Mouse (Mus musculus): ENCODE measurements around the gene Abhd14b.

Abhd14b gene

GRCm38 (mm10) chr9:106447348-106447747, at the start of gene Abhd14b, which contains the start of gene Abhd14a:
Gene Abhd14b, plus strand, starts transcription at chr9:106447459.
Gene Abhd14a, minus strand, starts transcription at chr9:106447678.
- DNase-seq (ENCODE audit: low read depth): peak; percentile 80

- DNase-seq (ENCODE audit: low read depth): no peak
Observed at GRCm38 (mm10) chr9:106397733-106398132, 49.5 kb upstream of the Abhd14b start.

DNA sequence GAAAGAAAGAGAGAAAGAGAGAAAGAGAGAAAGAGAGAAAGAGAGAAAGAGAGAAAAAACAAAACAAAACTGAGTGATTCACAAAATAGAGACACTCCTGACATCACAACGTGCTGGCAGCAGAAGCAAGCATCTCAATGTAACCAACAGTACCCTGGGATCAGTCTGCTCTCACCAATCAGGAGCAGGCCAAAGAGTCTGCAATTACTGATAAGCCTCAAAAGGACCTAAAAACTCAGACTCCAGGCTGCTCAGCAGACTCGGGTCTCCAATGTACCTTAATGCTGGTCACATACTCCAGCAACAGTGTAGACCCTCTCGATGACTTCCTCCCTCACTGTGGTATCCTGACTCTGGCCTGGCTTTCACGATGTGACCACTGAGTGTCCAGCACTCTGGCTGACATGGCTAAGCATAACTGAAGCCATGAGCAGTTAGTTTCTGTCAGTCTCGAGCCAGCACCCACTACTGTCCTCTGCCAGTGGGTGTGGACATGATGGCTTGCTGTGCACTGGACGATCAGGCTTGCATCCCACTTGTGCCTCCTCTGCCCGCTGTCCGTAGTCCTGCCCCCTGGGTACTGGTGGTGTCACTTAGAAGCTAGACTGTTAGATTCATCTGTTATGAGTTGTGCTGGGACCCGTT, 48.5 kb upstream of the Abhd14b start:
- DNase-seq (ENCODE audit: low read depth): no peak

GRCm38 (mm10) chr9:106399808-106400207, 47.5 kb upstream of the Abhd14b start:
- DNase-seq (ENCODE audit: low read depth): no peak

GRCm38 (mm10) chr9:106402149-106402548, 45.1 kb upstream of the Abhd14b start:
- no peak for DNase-seq (ENCODE audit: low read depth)

DNA sequence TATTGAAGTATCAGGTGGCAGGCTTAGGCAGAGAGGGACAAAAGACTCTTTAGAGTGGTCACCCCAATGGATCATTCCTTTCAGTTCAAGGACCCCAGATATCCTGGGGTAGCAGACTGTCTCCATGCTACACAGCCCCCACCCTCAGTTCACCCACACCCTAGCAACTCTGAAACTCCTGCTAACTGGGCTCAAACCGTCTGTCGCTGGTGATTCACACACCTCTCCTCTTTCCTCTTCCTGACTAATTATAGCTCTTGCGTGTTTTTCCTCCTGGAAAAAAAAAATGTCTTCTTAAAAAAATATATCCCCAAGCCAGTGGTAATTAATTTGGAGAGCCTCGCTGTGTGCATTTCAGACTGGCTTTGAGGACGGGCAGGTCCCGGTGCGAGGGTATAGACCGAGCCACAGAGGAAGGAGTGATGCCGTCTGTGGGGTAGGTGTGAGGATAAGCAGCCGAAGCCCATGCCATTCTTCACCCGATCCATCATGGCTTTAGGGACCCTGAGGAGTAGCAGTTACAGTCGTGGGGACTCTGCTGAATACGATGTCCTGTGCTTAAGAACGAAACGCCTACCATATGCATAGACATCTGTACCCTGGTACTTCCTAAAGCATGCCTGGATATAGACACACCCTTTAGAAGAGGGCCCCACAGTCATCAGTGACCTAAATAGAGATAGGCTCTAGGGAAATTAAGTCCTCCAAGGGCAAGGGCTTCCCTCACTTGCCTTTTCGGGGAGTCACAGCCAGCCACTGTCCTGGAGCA, 44.5 kb upstream of the Abhd14b start:
- DNase-seq (ENCODE audit: low read depth): no peak

DNA sequence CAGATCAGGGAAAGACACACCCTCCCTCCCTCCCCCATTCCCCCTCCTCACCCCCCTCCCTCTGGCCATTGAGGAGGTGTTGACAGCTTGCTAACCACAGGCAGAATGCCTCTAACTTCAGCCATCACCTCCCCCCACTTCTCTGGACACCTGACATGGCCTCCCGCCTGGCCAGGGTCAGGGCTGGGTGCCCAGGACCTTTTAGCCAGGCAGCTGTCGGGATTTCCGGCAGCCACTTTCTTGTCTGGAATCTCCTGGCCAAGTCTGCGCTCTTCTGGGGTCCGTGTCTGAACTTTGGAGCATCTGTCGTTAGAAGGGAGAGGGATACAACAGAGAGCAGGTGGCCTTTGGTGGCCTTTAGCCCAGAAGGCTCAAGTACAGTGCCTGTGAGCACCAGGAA, 42.0 kb upstream of the Abhd14b start:
- no peak for DNase-seq (ENCODE audit: low read depth)

GRCm38 (mm10) chr9:106406443-106407078, 40.7 kb upstream of the Abhd14b start:
- no peak for DNase-seq (ENCODE audit: low read depth)

GRCm38 (mm10) chr9:106409096-106409495, 38.2 kb upstream of the Abhd14b start:
- no peak for DNase-seq (ENCODE audit: low read depth)

- DNase-seq (ENCODE audit: low read depth): no peak
Observed at GRCm38 (mm10) chr9:106410086-106410650, 37.1 kb upstream of the Abhd14b start.

- DNase-seq (ENCODE audit: low read depth): no peak
Observed at GRCm38 (mm10) chr9:106411091-106411594, 36.1 kb upstream of the Abhd14b start.

DNA sequence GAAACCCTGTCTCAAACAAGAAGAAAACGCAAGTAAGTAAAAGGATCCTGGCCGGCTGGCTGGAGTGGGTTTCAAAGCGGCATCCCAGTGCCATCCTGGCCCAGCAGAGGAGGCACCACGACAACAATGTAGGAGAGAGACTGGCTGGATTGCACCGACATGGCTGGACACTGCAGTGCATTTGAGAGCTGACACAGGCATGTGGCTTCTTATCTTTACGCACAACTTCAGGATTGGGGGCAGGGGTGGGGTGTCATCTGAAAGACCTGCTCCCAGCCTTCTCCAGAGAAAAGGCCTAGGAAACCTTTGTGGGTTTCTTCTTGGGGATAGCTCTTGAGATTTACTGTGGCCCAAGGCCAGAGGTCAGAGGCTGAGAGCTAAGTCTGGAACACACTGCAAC, 35.5 kb upstream of the Abhd14b start:
- DNase-seq (ENCODE audit: low read depth): no peak

DNA sequence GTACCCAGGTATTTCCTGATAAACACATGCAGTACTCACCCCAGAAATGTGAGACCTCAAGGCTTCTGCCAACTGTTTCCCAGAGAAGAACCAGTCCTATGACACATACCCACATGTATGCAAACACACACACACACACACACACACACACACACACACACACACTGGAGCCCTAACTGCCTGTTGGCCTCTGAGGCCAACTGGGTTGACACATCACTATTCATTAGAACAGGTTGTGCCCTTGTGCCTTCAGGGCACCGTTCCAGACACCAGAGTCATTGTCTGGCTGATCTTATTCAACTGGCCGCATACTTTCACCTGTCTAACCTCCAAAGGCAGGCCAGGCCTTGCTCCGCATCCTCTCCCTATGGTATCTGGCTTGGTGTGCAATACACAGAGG, 35.0 kb upstream of the Abhd14b start:
- no peak for DNase-seq (ENCODE audit: low read depth)

GRCm38 (mm10) chr9:106413606-106414005, 33.7 kb upstream of the Abhd14b start:
- DNase-seq (ENCODE audit: low read depth): no peak

- DNase-seq (ENCODE audit: low read depth): no peak
Observed at GRCm38 (mm10) chr9:106416826-106417225, 30.4 kb upstream of the Abhd14b start.

DNA sequence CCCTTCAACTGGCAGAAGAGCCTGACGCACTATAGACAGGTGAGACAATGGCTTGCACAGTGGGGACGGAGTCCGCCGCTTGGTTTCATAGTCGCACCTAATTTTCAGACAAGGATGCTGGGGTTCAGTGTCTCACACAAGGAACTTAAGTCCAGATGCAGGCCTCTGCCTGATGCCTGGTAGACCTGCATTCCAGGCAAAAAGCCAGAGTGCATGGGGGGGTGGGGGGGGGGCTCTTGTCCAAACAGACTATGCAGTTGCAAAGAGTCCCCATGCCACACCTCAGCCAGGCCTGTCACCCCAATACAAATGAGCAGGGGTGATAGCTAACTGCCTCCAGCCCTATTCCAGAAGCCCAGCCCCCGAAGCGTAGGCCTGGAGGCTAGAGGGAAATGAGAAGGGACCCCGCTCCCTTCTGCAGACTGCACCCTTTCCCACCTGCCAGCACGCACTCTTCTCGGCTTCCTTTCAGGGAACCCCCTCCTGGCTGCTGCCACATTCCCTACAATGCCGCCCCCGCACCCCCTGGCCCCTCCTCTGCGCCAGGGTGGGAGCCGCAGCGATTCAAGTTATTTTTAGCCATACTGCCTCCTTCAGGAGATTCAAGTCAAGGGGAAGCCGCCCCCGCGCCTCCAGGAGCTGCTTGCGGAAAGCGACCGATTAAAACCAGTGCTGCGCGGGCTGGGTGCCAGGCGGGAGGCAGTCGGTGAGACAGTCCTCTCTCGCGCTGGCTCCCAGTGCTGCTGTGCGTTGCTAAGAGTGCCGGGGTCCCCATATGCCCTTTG, 29.2 kb upstream of the Abhd14b start:
- DNase-seq (ENCODE audit: low read depth): peak; percentile 48

GRCm38 (mm10) chr9:106420608-106421007, 26.7 kb upstream of the Abhd14b start:
- DNase-seq (ENCODE audit: low read depth): no peak

- no peak for DNase-seq (ENCODE audit: low read depth)
Observed at GRCm38 (mm10) chr9:106421033-106421864, 26.0 kb upstream of the Abhd14b start.

- DNase-seq (ENCODE audit: low read depth): peak; percentile 91
Observed at GRCm38 (mm10) chr9:106421865-106422160, 25.4 kb upstream of the Abhd14b start.

DNA sequence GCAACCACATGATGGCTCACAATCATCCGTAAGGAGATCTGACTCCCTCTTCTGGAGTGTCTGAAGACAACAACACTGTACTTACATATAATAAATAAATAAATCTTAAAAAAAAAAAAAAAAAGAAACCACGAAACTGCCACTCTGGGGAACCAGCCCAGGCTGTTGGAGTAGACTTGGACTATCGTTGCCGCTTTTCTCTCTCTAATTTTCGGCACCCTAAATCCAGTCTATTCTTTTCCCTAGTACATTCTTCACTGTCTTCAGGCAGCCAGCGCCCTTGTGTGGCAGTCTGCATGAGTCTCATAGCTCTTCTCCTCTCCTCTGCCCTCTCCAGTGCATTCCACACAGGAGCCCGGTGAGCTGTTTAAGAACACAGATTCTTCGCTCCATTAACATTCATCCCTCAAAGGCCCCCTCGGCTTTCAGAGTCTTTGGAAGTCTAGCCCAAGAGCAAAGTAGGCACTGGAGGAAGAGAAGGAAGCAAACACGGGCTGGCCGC, 18.5 kb upstream of the Abhd14b start:
- no peak for DNase-seq (ENCODE audit: low read depth)

Data from induced T-regulatory cell, adult 2 months (primary cell).